ENCODE assay signal across 8 mouse cellular contexts in genomic region chr2:21206278-21206677, GRCm38 (mm10). TPM values are rescaled to one million over a fixed set of nuclear protein-coding genes. Genes with fewer than 3 reads are reported as not detected.
DNase-seq lines count a peak whose midpoint lies in the region; ATAC-seq and TF ChIP-seq lines count a peak whose summit lies in the region.

No protein-coding gene starts in this region.

- H3K36me3 ChIP-seq in embryonic facial prominence, embryonic 11.5 days (replicated peaks; ENCODE audit: control insufficient read depth, insufficient read depth, low read depth, low read length), result no peaks in the 10 kb centered on the region
- no peaks in the 10 kb centered on the region for H3K36me3 ChIP-seq in hindbrain, embryonic 16.5 days (ENCODE audit: control insufficient read depth, insufficient read depth, low read length)
- H3K36me3 ChIP-seq in midbrain, embryonic 15.5 days (replicated peaks), result no peaks in the 10 kb centered on the region

- no peaks in the 10 kb centered on the region for H3K4me1 ChIP-seq in embryonic facial prominence, embryonic 11.5 days (ENCODE audit: control insufficient read depth, insufficient read depth, low read length)
- peaks cover 14% of the 10 kb centered on the region for H3K4me1 ChIP-seq in hindbrain, embryonic 16.5 days (ENCODE audit: control insufficient read depth, insufficient read depth, low read depth, low read length)
- peaks cover 24% of the 10 kb centered on the region for H3K4me1 ChIP-seq in midbrain, embryonic 15.5 days

- H3K9ac ChIP-seq in embryonic facial prominence, embryonic 11.5 days (replicated peaks; ENCODE audit: low read length), result peak overlapping the region; percentile 69
- H3K9ac ChIP-seq in hindbrain, embryonic 16.5 days (ENCODE audit: low read depth, low read length), result peak overlapping the region; percentile 70
- H3K9ac ChIP-seq in midbrain, embryonic 15.5 days, result peak overlapping the region; percentile 61

- no peak for TF ChIP-seq CTCF in layer of hippocampus, adult 2 months (conservative IDR thresholded peaks at IDR 0.05)

- WGBS in embryonic facial prominence, embryonic 11.5 days, result 52% methylated on average over 6 of the region's 6 CpGs
- WGBS in hindbrain, embryonic 16.5 days, result 42% methylated on average over 6 of the region's 6 CpGs
- 44% methylated on average over 6 of the region's 6 CpGs for WGBS in midbrain, embryonic 15.5 days

- ATAC-seq in embryonic facial prominence, embryonic 11.5 days (replicated peaks; ENCODE audit: insufficient number of reproducible peaks, low FRiP score, low TSS enrichment, low read depth), result no peak
- no peak for ATAC-seq in hindbrain, embryonic 16.5 days
- ATAC-seq in midbrain, embryonic 15.5 days (replicated peaks), result no peak
- no peak for ATAC-seq in inflammation-experienced regulatory T-cells, adult 6 months

- H3K4me3 ChIP-seq in layer of hippocampus, adult 2 months, result peak overlapping the region; percentile 59
- peak overlapping the region; percentile 61 for H3K4me3 ChIP-seq in embryonic facial prominence, embryonic 11.5 days (ENCODE audit: low read depth, low read length)
- peak overlapping the region; percentile 57 for H3K4me3 ChIP-seq in hindbrain, embryonic 16.5 days (ENCODE audit: low read length)
- peak overlapping the region; percentile 64 for H3K4me3 ChIP-seq in midbrain, embryonic 15.5 days

- no peak for DNase-seq in layer of hippocampus, adult 2 months (ENCODE audit: low spot score in 2 of 2)
- DNase-seq in layer of hippocampus, postnatal 36 days, result no peak
- DNase-seq in embryonic facial prominence, embryonic 11.5 days (ENCODE audit: low spot score), result no peak
- DNase-seq in gastrocnemius, postnatal 36 days, result no peak
- no peak for DNase-seq in frontal cortex, postnatal 25 days (ENCODE audit: low spot score in 2 of 2)

- H3K27me3 ChIP-seq in embryonic facial prominence, embryonic 11.5 days (ENCODE audit: control insufficient read depth, insufficient read depth, low read length), result no peaks in the 10 kb centered on the region
- H3K27me3 ChIP-seq in hindbrain, embryonic 16.5 days (replicated peaks; ENCODE audit: control insufficient read depth, insufficient read depth, low read length), result no peaks in the 10 kb centered on the region
- H3K27me3 ChIP-seq in midbrain, embryonic 15.5 days (replicated peaks), result no peaks in the 10 kb centered on the region

- peak overlapping the region; percentile 94 for H3K27ac ChIP-seq in layer of hippocampus, adult 2 months
- no peak overlapping the region for H3K27ac ChIP-seq in embryonic facial prominence, embryonic 11.5 days (replicated peaks; ENCODE audit: low read depth, low read length)
- H3K27ac ChIP-seq in hindbrain, embryonic 16.5 days (ENCODE audit: low read depth, low read length), result peak overlapping the region; percentile 83
- H3K27ac ChIP-seq in midbrain, embryonic 15.5 days, result peak overlapping the region; percentile 88

- H3K4me2 ChIP-seq in embryonic facial prominence, embryonic 11.5 days (ENCODE audit: low read depth, low read length), result peak overlapping the region; percentile 71
- H3K4me2 ChIP-seq in hindbrain, embryonic 16.5 days (ENCODE audit: low read length), result peak overlapping the region; percentile 72
- peak overlapping the region; percentile 61 for H3K4me2 ChIP-seq in midbrain, embryonic 15.5 days

- no peaks in the 10 kb centered on the region for H3K9me3 ChIP-seq in embryonic facial prominence, embryonic 11.5 days (replicated peaks; ENCODE audit: control insufficient read depth, low read length)
- no peaks in the 10 kb centered on the region for H3K9me3 ChIP-seq in hindbrain, embryonic 16.5 days (ENCODE audit: control insufficient read depth, low read length)
- no peaks in the 10 kb centered on the region for H3K9me3 ChIP-seq in midbrain, embryonic 15.5 days

- intact Hi-C loops in gastrocnemius, postnatal 36 days (cut with DNase I), result no loop called here

RNA-seq across cellular contexts. Expression of gene Thnsl1, which starts 0.8 kb away (rescaled TPM):
- 10 to 100 TPM; 17.5 to 20.0 TPM for total RNA-seq in layer of hippocampus, adult 2 months (2021)
- total RNA-seq in layer of hippocampus, postnatal 36 days (2021), result 10 to 100 TPM; 21.3 to 22.9 TPM
- 11.3 and 11.5 TPM in 2 replicates for polyA plus RNA-seq in embryonic facial prominence, embryonic 11.5 days (2014; fragmentation: Nextera tagmentation; extraction: Ambion mirVana)
- polyA plus RNA-seq in hindbrain, embryonic 16.5 days (2015; fragmentation: Nextera tagmentation; extraction: Ambion mirVana), result 22.7 and 25.4 TPM in 2 replicates
- polyA plus RNA-seq in midbrain, embryonic 15.5 days (2015; fragmentation: Nextera tagmentation; extraction: Ambion mirVana), result 24.4 TPM in 2 replicates
- polyA plus RNA-seq in inflammation-experienced regulatory T-cells, adult 6 months (2017; shearing (Covaris generic)), result 1 to 10 TPM; 3.7 to 5.2 (median 4.6) TPM
- total RNA-seq in gastrocnemius, postnatal 36 days (2021), result 1 to 10 TPM; 2.6 to 3.1 TPM

RNA-seq across cellular contexts. Expression of gene Enkur, which starts 1.1 kb away (rescaled TPM):
- 1 to 10 TPM; 2.5 TPM for total RNA-seq in layer of hippocampus, adult 2 months (2021)
- 1 to 10 TPM; 1.8 to 2.0 TPM for total RNA-seq in layer of hippocampus, postnatal 36 days (2021)
- 0.63 TPM in 2 replicates for polyA plus RNA-seq in embryonic facial prominence, embryonic 11.5 days (2014; fragmentation: Nextera tagmentation; extraction: Ambion mirVana)
- 4.6 and 5.3 TPM in 2 replicates for polyA plus RNA-seq in hindbrain, embryonic 16.5 days (2015; fragmentation: Nextera tagmentation; extraction: Ambion mirVana)
- 5.2 and 6.1 TPM in 2 replicates for polyA plus RNA-seq in midbrain, embryonic 15.5 days (2015; fragmentation: Nextera tagmentation; extraction: Ambion mirVana)
- under 1 TPM in 2 of 3 experiments, not detected in 1; 0.66 to 0.74 TPM for polyA plus RNA-seq in inflammation-experienced regulatory T-cells, adult 6 months (2017; shearing (Covaris generic))
- total RNA-seq in gastrocnemius, postnatal 36 days (2021), result under 1 TPM; 0.36 to 0.42 TPM
